Mouse (Mus musculus): ENCODE results near the gene Trim33.

GRCm38 (mm10) chr3:103243491-103243890 lies 35.6 kb upstream of the Trim33 start:
- TF ChIP-seq EP300 (IDR thresholded peaks at IDR 0.05; ENCODE audit: low read depth) (no peak), CTCF (IDR thresholded peaks at IDR 0.05; ENCODE audit: low read depth) (no peak)
